Mouse (Mus musculus) sigmoid colon, adult 10 weeks (tissue): ENCODE results near the gene Tab2. TPM values are rescaled to one million over a fixed set of nuclear protein-coding genes. Genes with fewer than 3 reads are reported as not detected.

Experiments used
- polyA plus RNA-seq: library from polyadenylated mRNA; stranded (reverse); fragments of 350-450 nt; fragmentation: Illumina TruSeq; extraction: RNeasy Lipid Tissue Mini Kit (QIAGEN cat#74804); gene quantifications from one replicate; pipeline ENCODE4 v1.2.3, GENCODE M21; 2014; ENCODE audit warnings: low read depth, low replicate concordance

Tab2 gene
- polyA plus RNA-seq, result 148 TPM

GRCm38 (mm10) chr10:7956228-7957001, at the start of gene Tab2:
Gene Tab2 (minus strand): TSS chr10:7956230.

Other genes with a start within 250 kb of the Tab2 start
- 64.9 TPM for gene Katna1, start 230.2 kb downstream of the Tab2 start, polyA plus RNA-seq
- 506 TPM for gene Ginm1, start 163.4 kb downstream of the Tab2 start, polyA plus RNA-seq
- 94.2 TPM for gene Ppil4, start 163.3 kb downstream of the Tab2 start, polyA plus RNA-seq
- gene Zc3h12d, start 123.8 kb downstream of the Tab2 start, polyA plus RNA-seq, result 12.3 TPM